In genomic region chr15:75314421-75314820, GRCm38 (mm10) we compare ENCODE assay signal across 24 mouse cellular contexts. TPM values are rescaled to one million over a fixed set of nuclear protein-coding genes. Genes with fewer than 3 reads are reported as not detected.
DNase-seq lines count a peak whose midpoint lies in the region; ATAC-seq lines count a peak whose summit lies in the region.
"Had no signal": no experiment of that assay in that cellular context is flagged by ENCODE, and none has a peak within 500 bp of the region (broad histone marks: within the 10 kb centered on the region; RNA-seq: fewer than 3 reads in every experiment).

No protein-coding gene starts in this region.

- 88% methylated on average over 2 of the region's 2 CpGs for WGBS in kidney, embryonic 15.5 days

- H3K27ac ChIP-seq in kidney, embryonic 15.5 days, result no peak overlapping the region
- H3K27ac ChIP-seq: embryonic facial prominence, embryonic 13.5 days; embryonic facial prominence, embryonic 15.5 days; forebrain, embryonic 10.5 days; forebrain, embryonic 12.5 days had no signal

- DNase-seq in kidney, adult 18-20 months, result peak; percentile 6
- DNase-seq in kidney, postnatal 25 days, result no peak
- DNase-seq in kidney, adult 8-10 months, result peak; percentile 3 to 17
- DNase-seq in kidney, postnatal 36 days, result peak; percentile 20 to 32
- no peak for DNase-seq in kidney, postnatal 14 days
- DNase-seq: adrenal gland, adult 2 months; adrenal gland, postnatal 10 days; adrenal gland, postnatal 25 days; cerebellum, adult 11 months; cerebellum, adult 18-20 months; cerebellum, adult 8-10 months; cerebellum, adult 9-11 months; cerebellum, postnatal 14 days; cerebellum, postnatal 36 days; embryo, embryonic 11 days had no signal

- H3K9me3 ChIP-seq in kidney, embryonic 15.5 days (replicated peaks), result no peaks in the 10 kb centered on the region
- H3K9me3 ChIP-seq: embryonic facial prominence, embryonic 13.5 days; embryonic facial prominence, embryonic 15.5 days; forebrain, embryonic 12.5 days had no signal

- no peaks in the 10 kb centered on the region for H3K36me3 ChIP-seq in kidney, embryonic 15.5 days
- H3K36me3 ChIP-seq: embryonic facial prominence, embryonic 13.5 days; embryonic facial prominence, embryonic 15.5 days; forebrain, embryonic 10.5 days; forebrain, embryonic 12.5 days had no signal

- no peaks in the 10 kb centered on the region for H3K27me3 ChIP-seq in kidney, embryonic 15.5 days
- H3K27me3 ChIP-seq: embryonic facial prominence, embryonic 13.5 days; embryonic facial prominence, embryonic 15.5 days; forebrain, embryonic 12.5 days had no signal

- no peak overlapping the region for H3K4me3 ChIP-seq in kidney, embryonic 15.5 days (replicated peaks)
- H3K4me3 ChIP-seq: embryonic facial prominence, embryonic 13.5 days; embryonic facial prominence, embryonic 15.5 days; erythroblast, embryonic 14.5 days; forebrain, embryonic 10.5 days; forebrain, embryonic 12.5 days had no signal

- no peak overlapping the region for H3K9ac ChIP-seq in kidney, embryonic 15.5 days
- H3K9ac ChIP-seq: embryonic facial prominence, embryonic 13.5 days; embryonic facial prominence, embryonic 15.5 days; forebrain, embryonic 12.5 days had no signal

- no peak for ATAC-seq in kidney, embryonic 15.5 days (replicated peaks; ENCODE audit: low FRiP score)
- ATAC-seq: forebrain, embryonic 14.5 days had no signal

- H3K4me1 ChIP-seq in kidney, embryonic 15.5 days, result no peaks in the 10 kb centered on the region
- H3K4me1 ChIP-seq: embryonic facial prominence, embryonic 13.5 days; embryonic facial prominence, embryonic 15.5 days; forebrain, embryonic 10.5 days; forebrain, embryonic 12.5 days had no signal

- no peak overlapping the region for H3K4me2 ChIP-seq in kidney, embryonic 15.5 days
- H3K4me2 ChIP-seq: embryonic facial prominence, embryonic 13.5 days; embryonic facial prominence, embryonic 15.5 days; forebrain, embryonic 12.5 days had no signal

RNA-seq across cellular contexts. Expression of gene Ly6f, which starts 46.2 kb away (rescaled TPM):
- not detected in 2 replicates for polyA plus RNA-seq in kidney, embryonic 15.5 days (2015; fragmentation: Nextera tagmentation; extraction: Ambion mirVana)
- polyA plus RNA-seq: adrenal gland, adult 2 months; brain, embryonic 14.5 days; embryonic facial prominence, embryonic 11.5 days; embryonic facial prominence, embryonic 13.5 days; embryonic facial prominence, embryonic 15.5 days; erythroblast, embryonic 14.5 days; forebrain, embryonic 10.5 days; forebrain, embryonic 12.5 days; forebrain, embryonic 14.5 days had no signal

Comparison
In these comparisons a context has a peak if more than half of its experiments do, and no peak if none do; other contexts are left out.
1. DNase-seq: peak in kidney, adult 18-20 months (single experiment), kidney, adult 8-10 months (2 of 2) and kidney, postnatal 36 days (2 of 2); none in kidney, postnatal 25 days (0 of 2) and kidney, postnatal 14 days (single experiment).